Mouse (Mus musculus) liver, postnatal 0 days (tissue): ENCODE measurements around the gene Dennd4c. TPM values are rescaled to one million over a fixed set of nuclear protein-coding genes. Genes with fewer than 3 reads are reported as not detected.

Source experiments
- ATAC-seq: fragments of 200-750 bp; cut with Nextera tagmentation; 2 replicates; pipeline ENCODE4 v1.8.0; 2017; ENCODE audit warnings: mild to moderate bottlenecking, moderate library complexity
- DNase-seq: peaks from one replicate; pipeline ENCODE4 v3.0.0-alpha.2; 2016
- H3K27ac ChIP-seq: fragments of 300-500 bp; sonication (generic); 2 replicates; pipeline ENCODE4 v1.5.1; 2014; ENCODE audit warnings: antibody characterized with exemption, moderate library complexity, mild to moderate bottlenecking, low read depth
- H3K27me3 ChIP-seq: fragments of 300-500 bp; sonication (generic); 2 replicates; pipeline ENCODE4 v1.6.1; 2014; ENCODE audit warnings: low read length, control low read depth, mixed read lengths; ENCODE audit not compliant: insufficient read depth
- H3K36me3 ChIP-seq: fragments of 300-500 bp; sonication (generic); replicated peaks from 2 replicates; pipeline ENCODE4 v1.6.1; 2014; ENCODE audit warnings: mild to moderate bottlenecking, control low read depth, low read length, moderate library complexity, mixed read lengths; ENCODE audit not compliant: insufficient read depth
- H3K4me1 ChIP-seq: fragments of 300-500 bp; sonication (generic); 2 replicates; pipeline ENCODE4 v1.6.1; 2014; ENCODE audit warnings: antibody characterized with exemption, mild to moderate bottlenecking, control low read depth; ENCODE audit not compliant: insufficient read depth
- H3K4me2 ChIP-seq: fragments of 300-500 bp; sonication (generic); 2 replicates; pipeline ENCODE4 v1.6.1; 2014; ENCODE audit warnings: low read depth, mild to moderate bottlenecking, low read length, moderate library complexity, mixed read lengths
- H3K4me3 ChIP-seq: fragments of 300-500 bp; sonication (generic); 2 replicates; pipeline ENCODE4 v1.5.1; 2014; ENCODE audit warnings: low read depth, low read length
- H3K9ac ChIP-seq: fragments of 300-500 bp; sonication (generic); replicated peaks from 2 replicates; pipeline ENCODE4 v1.6.1; 2014; ENCODE audit warnings: mild to moderate bottlenecking, moderate library complexity
- H3K9me3 ChIP-seq: fragments of 300-500 bp; sonication (generic); 2 replicates; pipeline ENCODE4 v1.6.1; 2016; ENCODE audit warnings: mild to moderate bottlenecking, control low read depth, low read length, mixed read lengths
- CTCF ChIP-seq: sonication (generic); IDR thresholded peaks from 2 replicates; pipeline ENCODE4 v1.5.1; 2016; ENCODE audit warnings: antibody characterized with exemption, low read depth
- EP300 ChIP-seq: IDR thresholded peaks from 2 replicates; pipeline ENCODE4 v1.6.1; 2016; ENCODE audit warnings: antibody characterized with exemption, low read depth, mild to moderate bottlenecking
- WGBS: fragments of 180-500 bp; shearing (Covaris S2); extraction: QIAGEN DNeasy Blood & Tissue Kit; methylation state at CpG from one replicate; pipeline ENCODE4 v1.1.7; 2014; ENCODE audit not compliant: insufficient replicate concordance; 5-methylcytosine and 5-hydroxymethylcytosine counted together
- polyA plus RNA-seq: library from polyadenylated mRNA; unstranded; fragments of >200 nt; fragmentation: Nextera tagmentation; extraction: Ambion mirVana; gene quantifications from 2 replicates; pipeline ENCODE4 v1.2.1, GENCODE M21; 2015

Dennd4c gene
- 1.4 and 1.8 TPM in 2 replicates for polyA plus RNA-seq

- DNase-seq (peak; percentile 97), ATAC-seq (peak; percentile 95)
- Histone ChIP-seq H3K36me3 (no peaks in the 10 kb centered on the region), H3K4me2 (peak within 1 kb of the TSS; percentile 91), H3K9me3 (no peaks in the 10 kb centered on the region), H3K27ac (peak within 1 kb of the TSS; percentile 94), H3K27me3 (no peaks in the 10 kb centered on the region), H3K9ac (peak within 1 kb of the TSS; percentile 95), H3K4me1 (peaks cover 9% of the 10 kb centered on the region), H3K4me3 (peak within 1 kb of the TSS; percentile 93)
- TF ChIP-seq EP300: 0 out of 2 replicates have a peak, but pooled peaks have one; percentile 45
- peak; percentile 54 for TF ChIP-seq CTCF
- WGBS: under 1% methylated on average over 77 of the region's 95 CpGs
Measured at GRCm38 (mm10) chr4:86748336-86749291, at the start of gene Dennd4c. Dennd4c (plus strand) TSS chr4:86748555.

- Histone ChIP-seq H3K27me3 (no peaks in the 10 kb centered on the region), H3K4me3 (no peak overlapping the region), H3K4me1 (no peaks in the 10 kb centered on the region), H3K9ac (no peak overlapping the region), H3K9me3 (no peaks in the 10 kb centered on the region), H3K36me3 (no peaks in the 10 kb centered on the region), H3K4me2 (no peak overlapping the region), H3K27ac (no peak overlapping the region)
- 66% methylated on average over 5 of the region's 5 CpGs for WGBS
- no peak for ATAC-seq
- TF ChIP-seq EP300: no peak
- TF ChIP-seq CTCF: no peak
- no peak for DNase-seq
Measured at GRCm38 (mm10) chr4:86699161-86699865, 49.0 kb upstream of the Dennd4c start.

- H3K4me2 ChIP-seq: no peak overlapping the region
- TF ChIP-seq EP300 (no peak), CTCF (peak; percentile 40; the same call in 1 of the 2 replicates)
- no peak overlapping the region for H3K4me3 ChIP-seq
- no peak overlapping the region for H3K27ac ChIP-seq
- H3K27me3 ChIP-seq: no peaks in the 10 kb centered on the region
- H3K9me3 ChIP-seq: no peaks in the 10 kb centered on the region
- 50% methylated on average over 1 of the region's 1 CpGs for WGBS
- no peaks in the 10 kb centered on the region for H3K36me3 ChIP-seq
- no peaks in the 10 kb centered on the region for H3K4me1 ChIP-seq
- ATAC-seq (no peak), DNase-seq (no peak)
- H3K9ac ChIP-seq: no peak overlapping the region
Measured at GRCm38 (mm10) chr4:86708801-86709200, 39.6 kb upstream of the Dennd4c start.

- H3K4me2 ChIP-seq: no peak overlapping the region
- H3K9me3 ChIP-seq: no peaks in the 10 kb centered on the region
- DNase-seq (no peak), ATAC-seq (no peak)
- TF ChIP-seq EP300: no peak
- no peak for TF ChIP-seq CTCF
- H3K36me3 ChIP-seq: no peaks in the 10 kb centered on the region
- H3K4me1 ChIP-seq: no peaks in the 10 kb centered on the region
- no peak overlapping the region for H3K4me3 ChIP-seq
- no peak overlapping the region for H3K27ac ChIP-seq
- 76% methylated on average over 6 of the region's 6 CpGs for WGBS
- no peaks in the 10 kb centered on the region for H3K27me3 ChIP-seq
- no peak overlapping the region for H3K9ac ChIP-seq
Measured at GRCm38 (mm10) chr4:86710034-86710650, 38.2 kb upstream of the Dennd4c start.

- H3K4me3 ChIP-seq: no peak overlapping the region
- H3K4me1 ChIP-seq: no peaks in the 10 kb centered on the region
- TF ChIP-seq EP300 (no peak), CTCF (no peak)
- no peaks in the 10 kb centered on the region for H3K9me3 ChIP-seq
- WGBS: 46% methylated on average over 4 of the region's 4 CpGs
- H3K27me3 ChIP-seq: no peaks in the 10 kb centered on the region
- no peak overlapping the region for H3K4me2 ChIP-seq
- H3K27ac ChIP-seq: no peak overlapping the region
- DNase-seq (no peak), ATAC-seq (no peak)
- no peak overlapping the region for H3K9ac ChIP-seq
- H3K36me3 ChIP-seq: no peaks in the 10 kb centered on the region
Measured at GRCm38 (mm10) chr4:86710666-86711215, 37.6 kb upstream of the Dennd4c start.

GRCm38 (mm10) chr4:86712751-86713195 lies 35.6 kb upstream of the Dennd4c start:
- Histone ChIP-seq H3K4me2 (no peak overlapping the region), H3K27ac (no peak overlapping the region)
- ATAC-seq: no peak

More at GRCm38 (mm10) chr4:86712751-86713195, 35.6 kb upstream of the Dennd4c start:
- Histone ChIP-seq H3K27me3 (no peaks in the 10 kb centered on the region), H3K4me1 (no peaks in the 10 kb centered on the region), H3K4me3 (no peak overlapping the region), H3K9me3 (no peaks in the 10 kb centered on the region), H3K9ac (no peak overlapping the region), H3K36me3 (no peaks in the 10 kb centered on the region)
- no peak for TF ChIP-seq EP300
- TF ChIP-seq CTCF: no peak
- DNase-seq: no peak
- WGBS: 76% methylated on average over 12 of the region's 12 CpGs
